Mouse (Mus musculus) liver, adult 2 months (tissue): ENCODE results near the gene Il34.

ENCODE experiments used
- CTCF ChIP-seq: fragments of 200-500 bp; IDR thresholded peaks from 2 replicates; pipeline ENCODE4 v1.5.1; 2011; ENCODE audit warnings: low read depth, low read length, control low read depth
- POLR2A ChIP-seq: fragments of 200-500 bp; IDR thresholded peaks from 2 replicates; pipeline ENCODE4 v1.6.1; 2011; ENCODE audit warnings: low read length, control low read depth; ENCODE audit not compliant: insufficient read depth; ENCODE audit errors: extremely low read depth

GRCm38 (mm10) chr8:110741816-110742451 is 63.8 kb downstream of the Il34 start:
- TF ChIP-seq CTCF (no peak), POLR2A (no peak)
